Mouse (Mus musculus) cerebellum, adult 2 months (tissue): Measurements from ENCODE around the gene Rrnad1.

ENCODE experiments used
- CTCF ChIP-seq: fragments of 200-500 bp; IDR thresholded peaks from 2 replicates; pipeline ENCODE4 v1.5.1; 2011; ENCODE audit warnings: low read depth, mild to moderate bottlenecking, control low read depth, low read length, moderate library complexity, borderline replicate concordance; ENCODE audit not compliant: insufficient read depth
- POLR2A ChIP-seq: fragments of 200-500 bp; IDR thresholded peaks from 2 replicates; pipeline ENCODE4 v1.6.1; 2011; ENCODE audit warnings: low read length, control low read depth, borderline replicate concordance; ENCODE audit not compliant: insufficient read depth

DNA sequence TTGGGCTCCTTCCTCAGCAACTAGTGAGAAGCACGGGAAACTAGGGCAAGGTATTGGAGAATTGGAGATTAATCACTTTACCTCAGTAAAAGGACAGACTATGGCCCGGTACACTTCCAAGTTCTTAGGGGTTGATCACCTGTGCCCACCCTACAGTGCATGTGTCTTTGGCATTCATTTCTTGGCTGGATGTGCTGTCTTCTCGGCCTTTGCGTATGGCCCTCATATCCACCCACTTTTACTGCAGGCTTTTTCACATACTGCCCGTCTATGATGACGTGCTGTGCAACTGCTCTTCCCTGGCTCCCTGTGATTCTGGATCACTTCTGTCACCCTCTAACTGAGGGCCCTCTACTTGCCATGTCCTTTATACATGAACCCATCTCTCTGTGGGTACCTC lies 44.1 kb downstream of the Rrnad1 start:
- no peak for TF ChIP-seq POLR2A
- no peak for TF ChIP-seq CTCF
